Mouse (Mus musculus) inflammation-experienced regulatory T-cells (primary cell): ENCODE results near the gene Etaa1. TPM values are rescaled to one million over a fixed set of nuclear protein-coding genes. Genes with fewer than 3 reads are reported as not detected.

Source experiments
- polyA plus RNA-seq, 2 experiments: library from polyadenylated mRNA; unstranded; fragments of 100-300 nt; shearing (Covaris generic); gene quantifications; one replicate each; pipeline ENCODE4 v1.2.1; 2017

The Etaa1 gene
- polyA plus RNA-seq = 10 to 100 TPM; 20.1 to 21.4 TPM

GRCm38 (mm10) chr11:17953231-17954134 lies at the start of gene Etaa1:
Etaa1 (minus strand) TSS chr11:17953875.

